Mouse (Mus musculus) limb, embryonic 13.5 days (tissue): ENCODE measurements around the gene Scube3. TPM values are rescaled to one million over a fixed set of nuclear protein-coding genes. Genes with fewer than 3 reads are reported as not detected.

Experiments
- ATAC-seq: fragments of 200-750 bp; cut with Nextera tagmentation; 2 replicates; pipeline ENCODE4 v1.8.0; 2017; ENCODE audit warnings: low read depth, moderate number of reproducible peaks, moderate TSS enrichment; ENCODE audit not compliant: low FRiP score
- H3K27ac ChIP-seq: fragments of 300-500 bp; sonication (generic); 2 replicates; pipeline ENCODE4 v1.5.1; 2015; ENCODE audit warnings: inconsistent platforms, mild to moderate bottlenecking, moderate library complexity
- H3K27me3 ChIP-seq: fragments of 300-500 bp; sonication (generic); 2 replicates; pipeline ENCODE4 v1.6.1; 2015; ENCODE audit warnings: mild to moderate bottlenecking, inconsistent platforms
- H3K36me3 ChIP-seq: fragments of 300-500 bp; sonication (generic); 2 replicates; pipeline ENCODE4 v1.6.1; 2015; ENCODE audit warnings: inconsistent platforms, mild to moderate bottlenecking, moderate library complexity
- H3K4me1 ChIP-seq: fragments of 300-500 bp; sonication (generic); 2 replicates; pipeline ENCODE4 v1.6.1; 2015; ENCODE audit warnings: inconsistent platforms
- H3K4me2 ChIP-seq: fragments of 300-500 bp; sonication (generic); replicated peaks from 2 replicates; pipeline ENCODE4 v1.6.1; 2015; ENCODE audit warnings: inconsistent platforms, mild to moderate bottlenecking, moderate library complexity
- H3K4me3 ChIP-seq: fragments of 300-500 bp; sonication (generic); 2 replicates; pipeline ENCODE4 v1.5.1; 2015; ENCODE audit warnings: moderate library complexity, mild to moderate bottlenecking, inconsistent platforms
- H3K9ac ChIP-seq: fragments of 300-500 bp; sonication (generic); 2 replicates; pipeline ENCODE4 v1.6.1; 2015; ENCODE audit warnings: mild to moderate bottlenecking, inconsistent platforms
- H3K9me3 ChIP-seq: fragments of 300-500 bp; sonication (generic); 2 replicates; pipeline ENCODE4 v1.6.1; 2016; ENCODE audit warnings: inconsistent platforms
- WGBS: fragments of 180-500 bp; shearing (Covaris S2); methylation state at CpG from one replicate; pipeline ENCODE4 v1.1.7; 2015; 5-methylcytosine and 5-hydroxymethylcytosine counted together
- polyA plus RNA-seq: library from polyadenylated mRNA; unstranded; fragments of >200 nt; fragmentation: Nextera tagmentation; extraction: Ambion mirVana; gene quantifications from 2 replicates; pipeline ENCODE4 v1.2.1, GENCODE M21; 2015

The Scube3 gene
- polyA plus RNA-seq, 1 experiment from 2014 or later = 10.3 TPM

DNA sequence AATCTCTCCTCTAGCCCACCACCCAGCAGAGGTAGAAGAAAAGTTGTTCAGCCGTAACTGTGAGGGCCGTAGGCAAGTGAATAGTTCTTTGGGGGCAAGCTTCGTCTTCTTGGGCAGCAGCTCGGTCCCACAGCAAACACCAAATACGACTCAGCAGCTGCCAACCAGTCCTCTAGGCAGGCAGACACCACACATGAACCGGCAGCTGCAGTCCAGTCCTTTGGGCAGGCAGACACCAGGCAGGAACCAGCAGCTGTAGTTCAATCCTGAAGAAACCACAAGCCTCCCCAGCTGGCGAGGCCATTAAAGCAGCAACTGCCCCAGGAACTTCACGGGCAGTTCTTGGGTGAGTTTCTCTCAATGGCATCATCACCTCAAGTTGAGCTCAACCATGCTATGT lies 29.7 kb upstream of the Scube3 start:
- Histone ChIP-seq H3K27me3 (no peaks in the 10 kb centered on the region), H3K27ac (no peak overlapping the region), H3K9me3 (no peaks in the 10 kb centered on the region), H3K4me3 (no peak overlapping the region), H3K9ac (no peak overlapping the region), H3K36me3 (no peaks in the 10 kb centered on the region), H3K4me2 (no peak overlapping the region), H3K4me1 (peaks cover 21% of the 10 kb centered on the region)
- 86% methylated on average over 8 of the region's 8 CpGs for WGBS
- ATAC-seq = no peak

DNA sequence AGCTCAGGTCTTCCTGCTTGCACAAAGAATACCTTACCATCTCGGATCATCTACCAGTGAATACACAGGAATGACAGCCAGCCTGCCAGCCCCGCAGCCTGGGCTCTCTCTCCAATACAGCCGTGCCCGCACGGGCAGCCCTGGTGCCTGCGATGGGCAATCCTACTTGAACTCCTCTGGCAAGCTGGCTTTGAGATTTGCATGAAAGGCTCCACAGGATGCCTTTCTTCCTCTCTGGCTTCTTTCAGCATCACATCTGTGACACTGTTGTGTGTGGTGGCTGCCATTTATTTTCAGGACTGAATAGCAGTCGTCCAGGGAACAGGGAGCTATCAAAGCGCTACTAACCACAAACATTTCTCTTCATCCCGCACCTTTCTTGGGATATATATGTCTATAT lies 25.6 kb upstream of the Scube3 start:
- Histone ChIP-seq H3K9me3 (no peaks in the 10 kb centered on the region), H3K4me2 (no peak overlapping the region), H3K4me1 (peaks cover 5% of the 10 kb centered on the region), H3K27ac (no peak overlapping the region), H3K9ac (no peak overlapping the region), H3K36me3 (no peaks in the 10 kb centered on the region), H3K27me3 (no peaks in the 10 kb centered on the region), H3K4me3 (no peak overlapping the region)
- no peak for ATAC-seq
- WGBS = 88% methylated on average over 9 of the region's 9 CpGs

DNA sequence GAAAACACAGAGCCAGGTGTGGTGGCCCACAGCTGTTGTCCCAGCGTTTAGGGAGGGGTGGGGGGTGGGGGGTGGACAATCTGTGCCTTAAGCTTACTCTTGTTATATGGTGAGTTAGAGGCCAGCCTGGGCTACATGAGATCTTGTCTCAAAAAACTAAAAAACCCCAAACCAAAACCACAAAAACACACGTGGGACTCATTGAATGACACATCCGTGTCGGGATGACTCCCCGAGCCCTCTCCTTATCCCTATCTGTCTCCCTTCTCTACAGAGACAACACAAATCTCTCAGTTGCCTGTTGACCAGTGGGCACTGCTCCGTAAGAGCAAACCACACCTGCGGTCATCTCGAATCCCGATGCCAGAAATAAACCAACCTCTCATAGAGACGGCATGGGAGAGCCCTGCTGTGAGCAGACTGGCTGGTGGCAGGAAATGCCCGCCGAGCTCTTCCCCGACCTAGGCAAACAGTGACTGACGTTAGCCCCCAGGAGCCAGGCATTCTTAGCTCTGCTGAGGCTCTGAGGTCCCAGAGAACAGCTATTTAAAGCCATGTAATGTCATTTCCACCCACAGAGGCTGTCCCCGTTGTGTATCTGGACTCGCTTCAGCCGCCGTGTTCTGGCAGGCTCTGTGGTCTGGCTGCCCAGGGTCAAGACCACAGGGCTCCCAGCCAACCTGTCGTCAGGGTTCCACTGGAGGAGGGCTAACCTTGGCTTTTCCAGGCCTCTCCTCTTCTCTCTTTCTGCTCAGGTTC lies 24.3 kb upstream of the Scube3 start:
- no peak for ATAC-seq
- no peak overlapping the region for H3K27ac ChIP-seq
- no peak overlapping the region for H3K4me3 ChIP-seq
- H3K27me3 ChIP-seq = no peaks in the 10 kb centered on the region
- H3K36me3 ChIP-seq = no peaks in the 10 kb centered on the region
- no peak overlapping the region for H3K9ac ChIP-seq
- H3K4me2 ChIP-seq = no peak overlapping the region
- H3K9me3 ChIP-seq = no peaks in the 10 kb centered on the region
- 51% methylated on average over 19 of the region's 19 CpGs for WGBS
- peaks cover 5% of the 10 kb centered on the region for H3K4me1 ChIP-seq

DNA sequence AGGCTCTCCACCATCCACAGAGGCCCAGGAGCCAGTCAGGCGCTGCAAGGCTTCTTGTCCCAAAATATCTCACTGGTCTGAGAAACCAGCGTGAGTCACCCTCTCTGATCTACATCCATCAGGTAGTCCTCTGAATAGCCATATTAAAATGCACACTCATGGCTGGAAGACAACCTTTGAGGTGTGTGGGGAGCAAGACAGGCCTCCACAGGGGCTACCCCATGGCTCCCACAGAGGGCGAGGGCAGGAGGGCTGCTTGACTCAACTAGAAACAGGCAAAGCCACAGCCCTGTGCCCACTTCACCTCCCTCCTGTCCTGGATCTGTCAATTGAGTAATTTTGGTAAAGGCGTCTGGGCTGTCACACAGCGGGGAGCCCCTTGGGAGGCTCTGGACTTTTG lies 21.5 kb upstream of the Scube3 start:
- H3K9ac ChIP-seq = no peak overlapping the region
- no peak overlapping the region for H3K4me3 ChIP-seq
- no peaks in the 10 kb centered on the region for H3K4me1 ChIP-seq
- no peak for ATAC-seq
- no peak overlapping the region for H3K27ac ChIP-seq
- no peaks in the 10 kb centered on the region for H3K9me3 ChIP-seq
- WGBS = 84% methylated on average over 5 of the region's 5 CpGs
- H3K36me3 ChIP-seq = no peaks in the 10 kb centered on the region
- H3K4me2 ChIP-seq = no peak overlapping the region
- H3K27me3 ChIP-seq = no peaks in the 10 kb centered on the region

DNA sequence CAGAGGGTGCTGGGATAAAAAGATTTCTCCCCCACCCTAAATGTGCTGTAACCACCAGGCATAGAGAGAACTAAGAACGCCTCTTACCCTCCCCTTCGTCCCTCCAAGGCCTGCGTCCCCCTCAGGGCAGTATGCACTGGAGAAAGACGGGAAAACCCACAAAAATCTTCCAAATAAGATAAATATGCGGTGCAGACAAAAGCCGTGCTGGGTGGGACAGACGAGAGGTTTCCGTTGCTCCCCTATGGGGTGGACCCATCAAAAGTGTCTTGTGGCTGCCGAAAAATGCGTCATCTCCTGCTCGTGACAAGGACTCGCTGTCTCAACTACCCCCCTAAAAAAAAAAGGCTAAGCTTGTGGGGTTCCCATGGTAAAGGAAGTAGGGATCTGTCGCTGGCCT lies 19.0 kb upstream of the Scube3 start:
- Histone ChIP-seq H3K4me2 (no peak overlapping the region), H3K9me3 (no peaks in the 10 kb centered on the region), H3K4me1 (no peaks in the 10 kb centered on the region), H3K4me3 (no peak overlapping the region), H3K27me3 (no peaks in the 10 kb centered on the region), H3K36me3 (no peaks in the 10 kb centered on the region), H3K9ac (no peak overlapping the region), H3K27ac (no peak overlapping the region)
- ATAC-seq = no peak
- 69% methylated on average over 13 of the region's 13 CpGs for WGBS

DNA sequence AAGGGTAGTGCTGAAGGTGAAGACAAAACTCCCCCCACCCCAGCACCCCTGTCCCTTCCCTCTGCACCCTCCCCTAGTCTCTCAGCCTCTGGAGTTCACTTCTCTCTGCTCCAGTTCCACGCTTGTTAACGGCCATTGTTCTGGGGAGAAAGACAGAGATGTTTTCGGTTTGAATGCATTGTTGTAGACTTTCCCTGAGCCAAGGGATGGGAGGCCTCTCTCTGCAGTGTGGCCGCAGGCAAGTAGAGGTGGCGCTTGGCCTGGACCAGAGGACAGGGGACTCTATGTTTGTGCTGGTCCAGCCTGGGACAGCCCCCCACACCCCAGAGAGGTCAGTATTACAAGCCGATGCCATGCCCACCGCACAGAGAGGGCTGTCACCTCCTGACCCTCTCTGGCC lies 18.3 kb upstream of the Scube3 start:
- Histone ChIP-seq H3K36me3 (no peaks in the 10 kb centered on the region), H3K9me3 (no peaks in the 10 kb centered on the region), H3K27ac (no peak overlapping the region), H3K9ac (no peak overlapping the region), H3K4me1 (no peaks in the 10 kb centered on the region), H3K4me3 (no peak overlapping the region), H3K27me3 (no peaks in the 10 kb centered on the region), H3K4me2 (no peak overlapping the region)
- 70% methylated on average over 7 of the region's 7 CpGs for WGBS
- no peak for ATAC-seq

DNA sequence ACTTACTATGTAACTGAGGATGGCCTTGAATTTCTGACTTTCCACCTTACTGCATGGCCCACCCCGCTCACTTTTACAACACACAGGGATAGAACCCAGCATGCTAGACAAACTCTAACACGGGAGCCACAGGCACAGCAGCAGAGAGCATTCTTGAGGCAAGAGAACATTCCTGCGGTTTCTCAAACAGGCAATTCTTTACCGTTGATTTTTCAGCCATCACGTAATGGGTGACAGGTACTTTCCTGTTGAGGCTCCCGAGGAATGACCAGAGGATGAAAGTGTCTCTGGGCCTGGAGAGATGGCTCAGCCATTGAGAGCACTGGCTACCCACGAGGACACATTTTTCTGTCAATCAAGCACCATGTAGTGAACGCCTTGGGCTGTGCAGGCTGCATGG lies 17.6 kb upstream of the Scube3 start:
- Histone ChIP-seq H3K4me1 (no peaks in the 10 kb centered on the region), H3K27me3 (no peaks in the 10 kb centered on the region), H3K36me3 (no peaks in the 10 kb centered on the region), H3K4me2 (no peak overlapping the region), H3K9ac (no peak overlapping the region; the same call in 1 of the 2 replicates), H3K9me3 (no peaks in the 10 kb centered on the region), H3K4me3 (no peak overlapping the region), H3K27ac (no peak overlapping the region)
- ATAC-seq = no peak
- 63% methylated on average over 8 of the region's 8 CpGs for WGBS

DNA sequence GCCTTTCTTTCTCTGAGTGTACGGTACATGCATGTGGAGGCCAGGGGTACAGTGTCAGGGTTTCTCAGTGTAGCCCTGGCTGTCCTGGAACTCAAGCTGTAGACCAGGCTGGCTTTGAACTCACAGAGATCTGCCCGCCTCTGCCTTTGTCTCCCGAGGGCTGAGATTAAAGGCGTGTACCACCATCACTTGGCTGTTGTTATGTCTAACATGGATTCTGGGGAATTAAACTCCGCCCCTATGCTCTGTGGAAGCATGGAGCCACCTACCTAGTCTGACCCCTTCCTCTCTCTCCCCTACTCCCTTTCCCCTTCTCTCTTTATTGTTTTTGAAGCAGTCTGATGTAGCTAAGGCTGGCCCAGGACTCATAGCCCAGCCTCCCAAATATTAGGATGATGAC lies 12.1 kb upstream of the Scube3 start:
- H3K4me2 ChIP-seq = no peak overlapping the region
- H3K4me1 ChIP-seq = 0 out of 2 replicates have a peak, but pooled peaks cover 3% of the 10 kb centered on the region
- H3K36me3 ChIP-seq = no peaks in the 10 kb centered on the region
- WGBS = 93% methylated on average over 5 of the region's 5 CpGs
- no peak overlapping the region for H3K4me3 ChIP-seq
- H3K27ac ChIP-seq = no peak overlapping the region
- H3K27me3 ChIP-seq = no peaks in the 10 kb centered on the region
- H3K9me3 ChIP-seq = no peaks in the 10 kb centered on the region
- H3K9ac ChIP-seq = no peak overlapping the region
- ATAC-seq = no peak

DNA sequence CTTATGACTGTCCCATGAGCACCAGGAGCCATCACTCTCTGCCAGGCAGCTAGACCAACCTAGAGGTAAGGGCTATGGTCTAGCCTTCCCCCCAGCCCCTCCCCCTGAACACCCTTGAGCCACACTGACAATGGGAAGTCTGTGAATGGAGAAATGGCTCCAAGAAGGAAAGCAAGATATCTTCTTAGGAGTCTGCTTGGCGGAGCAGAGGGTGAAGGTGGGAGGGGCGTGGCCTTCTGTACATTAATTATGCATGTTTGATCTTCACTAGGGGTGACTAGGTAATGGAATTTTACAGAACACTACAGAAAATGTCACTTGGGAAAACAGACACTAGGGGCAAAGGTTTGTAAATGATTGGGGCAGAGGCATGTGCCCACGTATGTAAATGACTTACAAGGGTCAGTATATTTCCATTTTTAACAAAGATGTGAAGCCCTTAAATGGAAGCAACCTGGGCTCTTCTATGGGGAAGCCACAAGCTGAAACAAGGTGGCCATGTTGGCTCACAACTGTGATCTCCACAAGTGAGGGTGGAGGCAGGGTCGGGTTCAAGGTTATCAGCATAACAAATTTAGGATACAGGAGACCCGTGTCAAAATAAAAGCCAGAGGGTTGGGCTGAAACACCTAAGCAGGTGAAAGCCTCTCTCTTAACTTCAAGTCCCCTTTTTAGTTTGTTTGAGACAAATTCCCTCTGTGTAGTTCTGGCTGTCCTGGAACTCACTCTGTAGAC lies 11.4 kb upstream of the Scube3 start:
- 68% methylated on average over 5 of the region's 5 CpGs for WGBS
- Histone ChIP-seq H3K27me3 (no peaks in the 10 kb centered on the region), H3K9ac (no peak overlapping the region), H3K27ac (no peak overlapping the region), H3K36me3 (no peaks in the 10 kb centered on the region), H3K4me3 (no peak overlapping the region), H3K9me3 (no peaks in the 10 kb centered on the region), H3K4me1 (0 out of 2 replicates have a peak, but pooled peaks cover 3% of the 10 kb centered on the region), H3K4me2 (no peak overlapping the region)
- no peak for ATAC-seq

DNA sequence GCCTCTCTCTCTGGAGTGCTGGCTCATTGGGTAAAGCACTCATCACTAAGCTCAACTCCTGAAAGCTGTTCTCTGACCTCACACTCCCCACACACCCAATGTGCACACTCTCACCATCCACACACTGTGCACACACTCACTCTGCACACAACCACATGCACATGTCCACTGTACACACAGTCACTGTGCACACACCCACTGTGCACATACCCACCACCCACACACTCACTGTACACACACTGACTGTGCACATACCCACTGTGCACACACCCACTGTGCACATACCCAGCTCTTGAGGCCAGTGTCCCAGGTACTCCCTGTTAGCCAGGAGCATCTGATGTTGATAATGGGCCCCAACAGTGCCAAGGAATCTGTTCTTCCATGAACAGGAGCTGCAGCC lies 10.8 kb upstream of the Scube3 start:
- Histone ChIP-seq H3K9ac (no peak overlapping the region), H3K4me2 (no peak overlapping the region), H3K27me3 (no peaks in the 10 kb centered on the region), H3K4me1 (0 out of 2 replicates have a peak, but pooled peaks cover 6% of the 10 kb centered on the region), H3K27ac (no peak overlapping the region), H3K36me3 (no peaks in the 10 kb centered on the region), H3K9me3 (no peaks in the 10 kb centered on the region), H3K4me3 (no peak overlapping the region)
- no peak for ATAC-seq

DNA sequence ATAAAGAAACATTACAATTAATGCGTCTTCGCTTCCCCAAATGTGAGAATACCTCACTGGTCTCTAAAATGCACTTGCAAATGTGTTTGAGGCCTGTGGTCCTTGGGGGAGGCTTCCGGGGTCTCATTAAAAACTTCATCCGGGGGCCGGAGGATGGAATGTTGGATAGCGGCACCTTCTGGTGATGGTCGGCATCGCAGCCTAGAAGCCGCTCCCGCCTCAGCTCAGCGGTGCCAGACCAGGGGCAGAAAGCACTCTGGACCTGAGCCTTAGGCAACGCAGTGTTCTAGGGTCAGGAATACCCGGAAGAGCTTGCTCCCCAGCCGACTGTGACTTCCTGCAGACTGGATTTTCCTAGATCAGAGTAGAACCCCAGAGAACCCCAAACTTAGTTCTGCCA lies 8.7 kb upstream of the Scube3 start:
- Histone ChIP-seq H3K36me3 (no peaks in the 10 kb centered on the region), H3K9me3 (no peaks in the 10 kb centered on the region), H3K4me2 (0 out of 2 replicates have a peak overlapping the region, but pooled peaks have one; percentile 25), H3K27ac (no peak overlapping the region), H3K27me3 (no peaks in the 10 kb centered on the region), H3K4me3 (no peak overlapping the region), H3K9ac (peak overlapping the region; percentile 50; the same call in 1 of the 2 replicates), H3K4me1 (peaks cover 12% of the 10 kb centered on the region; the same call in 1 of the 2 replicates)
- WGBS = 8% methylated on average over 14 of the region's 14 CpGs
- ATAC-seq = no peak

DNA sequence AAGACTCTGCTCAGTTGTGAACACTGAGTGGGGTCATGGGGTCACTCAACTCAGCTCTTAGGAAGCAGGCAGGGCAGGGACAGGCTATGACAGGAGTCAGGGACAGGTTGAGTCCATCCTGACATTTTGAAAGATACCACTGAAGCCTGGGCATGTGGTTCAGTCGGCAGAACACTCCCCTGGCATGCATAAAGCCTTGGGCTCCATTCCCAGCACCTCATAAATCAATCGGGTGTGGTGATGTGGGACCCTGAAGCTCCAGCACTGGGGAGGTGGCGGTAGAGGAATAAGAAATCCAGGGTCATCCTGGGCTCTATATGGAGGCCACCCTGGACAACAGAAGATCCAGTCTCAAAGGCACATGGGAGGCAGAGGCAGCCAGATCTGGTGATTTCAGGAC lies 6.4 kb upstream of the Scube3 start:
- H3K9ac ChIP-seq = no peak overlapping the region
- peaks cover 25% of the 10 kb centered on the region for H3K4me1 ChIP-seq
- 31% methylated on average over 3 of the region's 3 CpGs for WGBS
- H3K9me3 ChIP-seq = no peaks in the 10 kb centered on the region
- H3K4me2 ChIP-seq = no peak overlapping the region
- no peak overlapping the region for H3K27ac ChIP-seq
- no peak overlapping the region for H3K4me3 ChIP-seq
- peaks cover 4% of the 10 kb centered on the region; the same call in 1 of the 2 replicates for H3K27me3 ChIP-seq
- no peaks in the 10 kb centered on the region for H3K36me3 ChIP-seq
- ATAC-seq = no peak
